Mouse (Mus musculus): ENCODE measurements around the gene Tmem229a.

Tmem229a gene

DNA sequence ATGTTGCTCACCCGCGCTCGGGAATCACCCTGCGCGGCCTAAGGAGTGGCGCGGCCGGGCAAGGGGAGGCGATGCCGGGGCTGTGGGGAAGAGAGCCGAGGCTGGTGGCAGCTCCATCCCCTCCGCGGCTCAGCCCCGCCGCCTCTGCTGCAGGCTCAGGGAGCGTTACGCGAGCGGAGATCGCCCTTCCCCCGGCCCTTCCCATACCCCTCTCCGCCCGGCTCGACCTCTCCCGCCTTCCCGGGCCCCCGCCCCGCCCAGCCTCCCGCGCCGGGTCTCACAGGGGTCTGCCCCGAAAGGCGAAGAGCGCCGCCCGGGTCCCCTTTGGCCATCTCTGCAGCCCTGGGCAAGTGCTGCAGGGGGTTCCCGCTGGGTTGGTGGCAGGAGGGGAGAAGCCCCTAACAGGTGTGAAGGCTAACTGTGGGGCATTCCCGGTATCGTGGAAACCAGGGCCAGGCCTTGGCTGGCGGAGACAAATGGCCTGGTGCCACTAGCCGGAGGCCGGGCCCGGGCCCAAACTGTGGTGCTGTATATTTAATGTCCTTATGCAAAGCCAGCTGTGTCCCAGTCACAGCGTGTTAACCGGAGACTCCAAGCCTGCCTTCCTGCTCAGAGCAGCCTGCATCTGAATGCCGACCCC is at the start of gene Tmem229a:
Tmem229a (minus strand) TSS at position 352 of the 640 bp plus-strand sequence.
- no peak for DNase-seq

DNA sequence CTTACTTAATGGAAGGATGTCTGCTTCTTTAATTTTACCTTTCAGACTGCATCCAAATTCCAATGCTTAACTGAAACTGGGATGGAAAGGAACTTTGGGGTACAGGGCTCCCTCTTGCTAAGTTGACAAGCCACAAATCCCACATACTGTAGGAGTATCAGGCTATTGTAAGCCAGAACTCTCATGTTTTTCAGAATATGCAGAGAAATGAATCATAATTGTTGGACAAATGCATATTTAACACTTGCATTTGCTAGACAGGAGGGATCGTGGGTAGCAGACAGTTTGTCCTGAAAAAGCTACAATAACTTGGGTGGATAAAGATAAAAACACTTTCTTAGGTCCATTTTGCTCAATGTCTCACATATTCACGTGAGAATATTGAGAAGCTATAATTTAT is 37.7 kb upstream of the Tmem229a start:
- no peak for DNase-seq

DNA sequence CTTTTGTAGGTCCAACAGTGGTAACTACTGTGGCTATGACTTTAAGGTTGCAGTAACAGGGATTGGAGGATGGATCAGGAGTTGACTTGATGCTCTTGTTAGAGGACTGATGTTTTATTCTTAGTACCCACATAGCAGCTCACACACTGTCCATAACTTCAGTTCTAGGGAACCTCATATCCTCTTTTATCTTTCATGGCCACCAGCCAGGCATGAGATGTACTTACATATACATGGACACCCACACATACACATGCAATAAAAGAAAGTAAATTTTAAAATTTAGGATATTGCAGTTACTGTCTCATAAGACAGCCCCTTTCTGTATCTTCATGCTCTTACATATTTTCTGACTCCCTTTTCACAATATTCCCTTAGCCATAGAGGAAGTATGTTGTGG is 33.7 kb upstream of the Tmem229a start:
- DNase-seq, result no peak

DNA sequence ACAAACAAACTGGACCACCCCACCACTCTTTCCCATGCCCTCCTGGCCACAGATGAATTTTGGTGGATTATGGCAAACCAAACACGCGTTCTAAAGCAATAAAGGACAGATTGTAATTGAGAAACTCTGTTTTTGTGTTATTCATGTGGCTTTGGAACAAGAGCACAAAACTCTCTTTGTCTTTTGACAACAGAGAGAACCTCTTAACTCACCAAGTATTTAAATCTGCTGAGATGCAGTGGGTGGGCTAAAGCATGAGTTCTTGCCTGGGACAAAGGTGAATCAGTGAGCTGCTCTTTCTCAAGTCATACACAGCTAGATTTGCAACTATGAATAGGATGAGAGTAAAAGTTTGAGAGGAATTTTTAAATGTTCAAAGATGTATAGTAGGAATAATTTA is 20.1 kb upstream of the Tmem229a start:
- no peak for DNase-seq

DNA sequence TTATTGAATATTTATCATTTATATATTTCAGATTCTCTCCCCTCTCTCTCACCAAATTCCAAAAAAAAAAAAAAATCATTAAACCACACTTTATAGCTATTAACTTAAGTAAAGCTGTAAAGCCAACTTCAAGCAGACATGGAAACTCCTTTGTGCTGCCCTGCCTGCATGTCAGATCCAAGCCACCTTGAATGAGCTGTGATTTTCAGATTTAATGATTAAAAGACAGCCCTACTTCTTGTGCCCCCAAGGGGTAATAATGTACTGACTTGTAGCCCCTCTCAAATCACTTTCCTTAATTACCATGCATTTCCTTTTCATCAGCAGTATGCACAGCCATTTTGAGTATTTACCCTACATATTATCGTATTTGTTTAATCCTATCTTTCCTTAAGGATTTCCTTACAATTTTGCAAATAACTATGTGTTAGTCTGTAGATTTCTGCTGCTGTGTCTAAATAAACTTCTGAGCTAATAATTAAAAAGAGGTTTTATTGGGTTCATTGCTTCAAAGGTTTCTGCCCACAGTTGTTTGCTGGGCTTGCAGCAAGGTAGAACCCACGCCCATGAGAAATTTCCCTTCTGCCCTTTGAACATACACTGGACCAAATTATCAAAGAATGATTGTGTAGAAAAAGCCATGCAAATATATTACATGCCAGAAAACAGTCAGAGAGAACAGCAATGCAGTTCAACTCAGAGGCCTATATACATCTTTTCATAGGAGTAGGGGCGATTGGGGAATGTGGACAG is 12.6 kb upstream of the Tmem229a start:
- no peak for DNase-seq

DNA sequence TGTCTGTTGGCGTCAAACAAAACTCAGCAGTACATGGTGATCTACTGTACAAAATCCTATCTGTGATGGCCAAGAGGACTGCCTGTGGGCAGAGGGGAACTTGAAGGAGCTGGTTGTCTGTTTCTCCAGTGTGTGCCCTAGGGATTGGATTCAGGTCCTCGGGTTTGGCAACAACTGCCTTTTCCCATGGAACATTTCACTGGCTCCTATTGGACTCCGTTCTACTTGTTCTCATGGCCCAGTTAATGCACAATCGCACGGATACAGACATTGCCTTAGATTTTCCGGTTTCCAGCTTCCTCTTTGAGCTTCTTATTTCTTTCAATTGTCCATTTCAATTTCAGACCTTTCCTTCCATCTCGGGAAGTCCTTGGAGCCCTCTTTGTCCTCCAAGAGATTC is 11.6 kb upstream of the Tmem229a start:
- DNase-seq, result no peak

DNA sequence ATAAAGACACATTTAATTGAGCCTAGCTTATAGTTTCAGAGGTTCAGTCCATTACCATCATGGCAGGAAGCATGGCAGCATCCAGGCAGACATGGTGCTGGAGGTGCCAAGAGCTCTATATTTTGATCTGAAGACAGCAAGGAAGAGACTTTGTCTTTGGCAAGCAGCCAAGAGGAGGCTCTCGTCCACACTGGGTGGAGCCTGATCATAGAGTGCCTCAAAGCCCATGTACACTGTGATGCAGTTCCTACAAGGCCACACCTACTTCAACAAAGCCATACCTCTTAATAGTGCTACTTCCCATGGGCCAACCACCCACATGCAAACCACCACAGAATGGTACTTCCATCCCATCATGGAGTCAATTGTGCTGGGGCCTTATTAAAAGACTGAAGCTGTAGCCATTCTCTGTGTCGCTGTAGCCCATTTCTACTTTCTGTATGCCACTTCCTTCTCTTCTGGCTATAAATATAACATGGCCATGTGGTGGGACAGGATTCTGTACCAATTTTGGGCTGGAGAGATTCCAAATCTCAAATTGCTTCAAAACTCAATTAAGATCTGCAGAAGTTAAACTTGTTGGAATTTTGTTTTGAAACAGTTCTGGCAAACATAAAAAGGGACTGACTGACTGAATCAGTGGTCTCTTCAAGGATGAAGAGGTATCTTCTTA is 10.0 kb upstream of the Tmem229a start:
- DNase-seq, result no peak

DNA sequence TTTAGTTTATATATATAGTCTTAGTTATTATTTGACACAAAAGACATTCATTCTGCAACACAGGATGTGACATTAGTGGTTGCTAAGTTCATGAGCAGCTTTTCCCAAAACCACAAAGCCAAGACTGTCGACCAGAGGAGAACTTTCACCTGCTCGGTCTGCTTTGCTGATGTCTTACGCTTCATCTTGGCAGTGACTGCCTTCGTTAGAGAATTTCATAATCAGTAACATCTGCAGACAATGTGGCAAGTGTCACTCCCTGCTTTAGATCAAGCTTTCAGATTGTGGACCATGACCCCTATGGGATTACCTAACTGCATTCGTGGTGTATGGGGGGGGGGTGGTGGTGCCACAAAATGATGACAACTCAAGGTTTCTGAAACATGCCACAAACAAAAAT is 7.7 kb upstream of the Tmem229a start:
- no peak for DNase-seq

DNA sequence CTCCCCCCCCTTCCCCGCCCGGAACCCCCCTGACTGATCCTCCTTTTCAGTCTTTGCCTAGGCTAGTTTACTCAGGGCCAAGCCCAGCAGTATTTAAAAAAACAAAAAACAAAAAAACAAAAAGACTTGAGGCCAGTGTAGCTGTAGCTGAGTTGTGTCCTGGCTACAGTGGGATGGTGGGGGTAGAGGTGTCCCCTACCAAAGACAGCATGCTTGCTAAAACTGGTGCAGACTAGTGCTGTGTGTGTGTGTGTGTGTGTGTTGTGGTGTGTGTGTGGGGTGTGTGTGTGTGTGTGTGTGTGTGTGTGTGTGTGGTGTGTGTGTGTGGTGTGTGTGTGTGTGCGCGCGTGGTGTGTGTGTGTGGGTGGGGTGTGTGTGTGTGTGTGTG is 483 bp upstream of the Tmem229a start:
- no peak for DNase-seq

DNA sequence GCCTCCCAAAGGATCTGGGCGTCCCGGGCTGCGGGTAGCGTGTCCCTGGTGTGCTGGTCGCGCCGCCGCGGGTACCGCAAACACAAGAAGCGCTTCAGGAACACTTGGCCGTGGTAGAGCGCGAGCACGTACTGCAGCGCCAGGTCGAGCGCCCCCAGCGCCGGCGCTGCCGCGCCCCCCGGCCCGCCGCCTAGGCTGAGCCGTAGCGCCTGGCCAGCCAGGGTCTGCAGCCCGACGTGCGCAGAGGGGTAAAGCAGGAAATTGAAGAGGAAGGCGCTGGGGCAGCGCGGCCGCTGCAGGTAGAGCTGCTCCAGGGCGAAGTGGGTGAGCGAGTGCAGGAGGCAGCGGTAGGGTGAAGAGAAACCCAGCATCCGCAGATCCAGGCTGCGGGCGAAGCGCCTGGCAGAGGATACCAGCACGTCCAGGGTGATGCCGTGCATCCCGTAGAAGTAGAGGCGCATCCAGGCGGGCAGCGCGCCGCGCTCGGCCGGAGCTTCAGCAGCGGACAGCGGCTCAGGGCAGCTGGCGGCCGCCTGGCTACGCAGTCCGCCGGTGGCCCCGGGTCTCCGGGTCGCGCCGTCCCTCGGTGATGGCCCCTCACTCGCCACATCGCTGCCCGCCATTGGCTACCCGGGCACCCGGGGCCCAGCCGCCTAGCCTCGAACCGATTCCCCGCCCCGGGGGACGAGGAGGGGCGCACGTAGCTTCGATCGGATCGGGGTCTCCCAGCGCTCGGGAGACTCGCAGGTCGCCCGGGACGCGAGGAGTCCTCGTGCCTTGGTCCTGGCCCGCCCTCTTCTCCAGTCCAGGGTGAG is 759 bp downstream of the Tmem229a start:
- DNase-seq, result no peak

DNA sequence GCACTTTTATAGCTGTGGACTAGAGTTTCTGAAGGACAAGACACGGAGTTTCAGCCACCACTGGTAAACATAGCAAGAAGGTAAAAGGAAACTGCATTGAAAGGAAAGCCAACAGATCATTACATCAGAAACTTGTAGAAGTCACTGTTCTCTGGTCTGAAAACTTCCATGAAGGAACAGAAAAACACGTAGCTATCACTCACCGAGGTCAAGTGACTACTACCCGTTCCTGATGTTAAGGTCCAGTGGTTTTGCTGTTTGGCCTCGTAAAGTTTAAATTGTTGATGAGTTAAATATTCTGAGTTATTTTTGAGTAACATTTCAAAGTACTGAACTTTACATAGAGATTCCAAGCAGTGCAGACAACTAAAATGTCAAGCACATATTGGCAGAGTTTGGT is 2.0 kb downstream of the Tmem229a start:
- DNase-seq, result no peak

DNA sequence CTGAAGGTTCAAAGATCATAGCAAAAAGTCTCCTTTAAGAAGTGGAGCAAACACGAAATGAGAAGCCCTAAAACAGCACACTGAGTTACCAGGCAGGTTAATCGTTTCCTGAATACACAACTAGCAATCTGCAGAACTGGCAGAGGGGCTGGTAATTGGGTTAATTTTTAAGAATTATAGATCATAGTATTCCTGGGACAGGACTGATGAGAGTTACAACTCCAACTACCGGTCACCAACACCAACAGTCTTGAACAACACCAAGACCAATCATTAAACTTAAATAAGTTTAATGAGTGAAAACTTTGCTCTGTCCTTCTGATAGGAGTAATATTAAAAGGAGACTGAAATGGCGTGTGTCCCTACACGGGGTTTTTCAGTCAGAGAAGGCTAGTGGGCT is 3.8 kb downstream of the Tmem229a start:
- DNase-seq, result no peak

DNA sequence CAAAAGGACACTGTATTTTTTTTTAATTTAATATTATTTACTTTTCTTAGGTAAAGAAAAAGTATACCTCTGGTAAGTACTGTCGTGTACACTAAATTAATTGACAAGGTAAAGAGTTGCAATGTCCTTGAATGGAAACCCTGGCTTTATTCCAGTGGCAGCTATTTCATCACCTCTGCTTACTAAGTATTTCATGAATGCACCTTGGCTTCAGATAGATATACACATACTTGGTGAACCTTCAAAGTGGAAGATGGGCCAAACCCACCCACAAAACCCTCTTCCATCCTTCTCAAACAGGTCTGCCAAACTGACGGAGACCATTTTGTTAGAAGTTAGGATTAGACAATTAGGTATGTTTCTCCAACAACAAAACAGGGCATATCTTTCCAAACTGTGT is 5.4 kb downstream of the Tmem229a start:
- no peak for DNase-seq

DNA sequence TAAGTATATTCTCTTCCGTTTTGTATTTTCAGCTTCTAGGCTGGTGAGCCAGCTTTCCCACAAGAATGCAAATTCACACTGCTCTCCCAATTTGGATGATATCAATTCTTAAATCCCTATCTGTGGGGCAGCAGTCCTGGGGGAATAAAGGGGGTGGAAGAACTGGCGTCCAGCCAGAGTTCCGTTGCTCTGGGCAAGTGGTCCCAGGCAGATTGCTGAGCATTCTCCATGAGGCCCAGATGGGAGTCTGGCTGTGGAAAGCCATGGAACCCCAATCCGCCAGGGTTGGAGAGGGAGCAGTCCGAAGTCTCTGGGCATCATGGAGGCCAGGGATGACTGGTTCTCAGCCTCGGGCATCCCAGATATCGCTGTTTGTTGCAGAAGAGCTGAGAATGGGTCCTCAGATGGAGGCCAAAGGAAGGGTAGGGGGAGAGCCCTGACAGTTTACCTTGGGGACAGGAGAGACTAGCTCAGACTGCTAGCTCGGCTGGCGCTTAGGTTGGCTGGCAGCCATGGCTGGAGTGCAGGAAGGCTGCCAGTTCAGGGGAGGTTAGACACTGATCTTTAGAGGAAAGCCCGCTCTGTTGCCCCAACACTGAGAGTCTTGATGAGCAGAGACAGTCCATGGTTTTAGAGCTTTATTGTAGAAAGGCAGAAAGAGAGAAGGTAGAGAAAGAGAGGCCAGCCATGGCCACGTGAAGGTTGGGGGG is 30.9 kb downstream of the Tmem229a start:
- DNase-seq, result no peak

DNA sequence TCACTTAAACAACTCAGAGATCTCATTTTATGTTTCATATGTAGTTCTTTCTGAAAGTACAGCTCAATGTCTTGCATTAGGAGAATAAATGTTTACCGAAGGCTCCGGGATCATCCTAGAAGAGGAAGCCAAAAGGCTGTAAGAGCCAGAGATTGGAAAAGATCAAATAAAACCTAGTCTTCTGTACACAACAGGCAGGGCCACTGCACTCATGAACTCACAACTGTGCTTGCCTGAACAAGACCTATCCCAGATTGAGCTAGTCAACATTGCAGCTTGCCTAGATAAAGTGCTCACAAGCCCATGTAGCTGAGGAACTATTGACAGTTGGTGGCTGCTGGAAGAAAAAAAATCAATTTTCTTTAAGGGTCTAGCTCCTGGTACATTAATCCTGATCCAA is 42.5 kb downstream of the Tmem229a start:
- no peak for DNase-seq

DNA sequence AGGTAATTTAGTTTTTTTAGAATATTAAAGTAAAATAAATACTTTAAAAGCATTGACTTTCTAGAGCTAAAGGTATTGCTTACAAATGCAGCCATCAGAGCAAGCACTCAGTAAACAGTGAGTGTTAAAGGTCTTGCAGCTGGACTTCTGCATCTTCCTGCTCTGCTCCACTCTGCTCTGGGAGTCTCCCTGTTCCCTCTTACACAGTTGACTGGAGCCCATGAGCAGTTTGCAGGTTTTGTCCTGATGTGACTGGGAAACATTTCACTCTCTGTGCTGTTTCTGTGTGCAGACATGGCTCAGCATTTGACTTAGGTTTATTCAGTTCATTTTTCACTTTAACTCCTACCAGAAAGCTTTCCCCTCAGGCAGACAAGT is 45.4 kb downstream of the Tmem229a start:
- DNase-seq, result no peak

DNA sequence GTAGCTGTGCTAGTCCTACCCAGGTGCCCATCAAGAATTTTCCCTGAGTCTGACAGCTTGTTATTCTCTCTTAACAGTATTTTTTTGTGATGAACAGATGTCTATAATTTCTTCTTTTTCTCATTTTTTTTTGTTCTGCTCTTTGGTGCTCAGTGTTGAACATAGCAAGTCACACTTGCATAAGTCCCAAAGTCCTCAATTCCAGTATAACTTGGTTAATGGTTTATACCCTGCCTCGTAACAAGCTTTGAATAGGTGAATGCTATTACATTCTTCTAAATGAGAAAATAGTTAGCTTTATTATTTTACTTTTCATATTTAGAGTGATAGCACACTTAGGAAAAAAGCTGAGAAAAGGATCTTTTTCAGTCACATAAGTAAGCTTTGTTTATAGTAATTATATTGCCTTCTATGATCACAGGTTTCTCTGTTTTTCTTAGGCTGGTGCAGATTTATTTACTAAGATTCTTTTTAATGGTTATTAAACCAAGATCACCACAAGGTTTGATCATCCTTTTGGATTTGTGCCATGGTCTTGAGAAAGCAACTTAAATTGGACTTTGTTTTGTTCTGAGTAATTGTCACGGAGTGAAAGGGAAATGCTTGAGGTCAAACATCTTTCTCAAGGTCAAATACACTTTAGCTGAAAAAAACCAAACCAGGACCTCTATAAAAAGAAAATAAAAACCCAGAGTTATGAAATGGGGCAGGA is 45.9 kb downstream of the Tmem229a start:
- DNase-seq, result no peak

DNA sequence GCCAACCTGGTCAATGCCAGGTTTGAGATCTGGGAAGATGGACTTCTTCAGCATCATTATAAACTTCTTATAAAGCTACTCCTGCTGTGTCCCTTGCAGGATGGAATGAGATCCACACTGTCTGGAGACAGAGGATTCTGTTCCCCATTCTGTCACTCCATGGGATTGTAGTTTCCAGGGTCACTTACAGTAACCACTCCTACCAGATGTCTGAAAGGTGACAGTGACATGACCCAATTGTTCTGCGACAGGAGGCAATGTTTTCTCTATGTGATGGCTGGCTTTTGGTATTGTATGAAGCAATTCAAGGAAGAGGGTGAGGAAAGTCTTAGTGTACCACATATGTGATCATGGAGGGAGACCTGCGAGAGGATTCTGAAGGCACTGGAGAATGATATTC is 48.3 kb downstream of the Tmem229a start:
- no peak for DNase-seq

DNA sequence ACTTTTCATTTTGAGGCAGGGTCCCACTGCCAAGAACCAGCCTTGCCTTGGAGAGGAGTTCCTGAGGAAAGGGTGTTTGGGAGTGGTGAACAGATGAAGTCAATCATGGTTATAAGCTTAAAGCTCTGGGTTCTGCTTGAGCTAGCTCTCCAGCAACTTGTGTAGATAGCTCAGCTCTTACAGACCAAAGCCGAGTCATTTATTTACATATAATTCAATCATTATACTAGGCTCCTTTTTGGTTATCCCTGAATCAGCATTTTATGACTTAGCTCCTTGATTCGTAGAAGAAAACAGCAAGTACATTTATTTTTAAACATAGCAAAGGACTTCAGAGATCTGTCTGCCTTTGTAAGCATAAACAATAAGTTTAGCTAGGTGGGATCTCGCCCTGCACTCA is 51.0 kb downstream of the Tmem229a start:
- DNase-seq, result no peak

Data from lung, adult 18-20 months (tissue).